Mouse (Mus musculus) heart, postnatal 0 days (tissue): ENCODE measurements around the gene Amz2.

Source experiments
- CTCF ChIP-seq: IDR thresholded peaks from 2 replicates; pipeline ENCODE4 v1.5.1; 2016; ENCODE audit warnings: antibody characterized with exemption, control low read depth, low read depth
- EP300 ChIP-seq: IDR thresholded peaks from 2 replicates; pipeline ENCODE4 v1.6.1; 2016; ENCODE audit warnings: antibody characterized with exemption, low read depth

DNA sequence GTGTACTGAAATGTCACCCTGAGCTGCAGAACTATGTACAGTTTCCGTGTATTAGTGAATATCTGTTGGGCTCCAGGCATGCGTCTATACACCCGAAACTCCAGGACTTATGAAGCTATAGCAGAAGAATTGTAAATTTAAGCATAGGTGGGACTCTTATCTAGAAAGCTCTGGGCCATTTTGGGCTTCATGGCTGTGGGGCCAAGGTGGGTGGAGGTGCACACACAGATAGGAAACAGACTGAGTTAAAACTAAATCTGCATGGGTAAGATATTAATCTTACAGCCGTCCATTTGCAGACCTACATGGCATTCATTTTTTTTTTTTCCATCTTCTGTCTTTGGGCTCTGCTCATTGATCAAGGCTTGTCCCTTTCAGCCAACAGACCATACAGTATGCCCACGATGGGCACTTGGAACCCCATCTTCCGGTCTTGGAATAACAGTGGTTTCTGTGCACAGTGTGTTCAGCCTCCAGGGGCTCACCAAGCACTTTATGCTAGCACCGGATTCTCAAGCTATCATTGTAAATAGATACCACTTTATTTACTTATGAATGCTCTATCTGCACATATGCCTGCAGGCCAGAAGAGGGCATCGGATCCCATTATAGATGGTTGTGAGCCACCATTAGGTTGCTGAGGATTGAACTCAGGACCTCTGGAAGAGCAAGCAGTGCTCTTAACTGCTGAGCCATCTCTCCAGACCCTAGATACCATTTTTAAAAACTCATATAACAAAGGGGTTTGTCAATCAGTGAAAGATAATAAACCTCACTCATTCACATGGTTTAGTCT, 17.9 kb downstream of the Amz2 start:
- TF ChIP-seq CTCF (no peak), EP300 (no peak)
